Mouse (Mus musculus): ENCODE measurements around the gene Enc1.

DNA sequence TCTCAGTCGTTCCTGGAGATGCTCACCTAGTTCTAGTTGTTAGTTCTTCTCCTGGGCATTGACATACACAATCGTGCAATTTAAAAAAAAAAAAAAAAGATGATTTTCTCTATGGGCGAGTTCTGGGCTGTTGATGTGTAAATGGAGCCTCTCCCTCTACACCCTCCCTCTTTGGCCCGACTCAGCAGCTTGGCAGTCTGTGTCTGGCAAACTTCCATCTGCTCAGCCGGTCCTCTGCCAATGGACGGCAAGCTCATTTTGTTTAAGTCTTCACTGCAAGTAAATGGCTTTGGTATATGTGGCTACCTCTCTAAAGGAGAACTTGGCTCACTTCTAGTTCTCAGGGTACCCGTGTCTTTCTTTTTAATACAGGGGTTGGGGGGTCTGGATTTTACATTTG lies 47.5 kb upstream of the Enc1 start:
- TF ChIP-seq CTCF (IDR thresholded peaks at IDR 0.05; ENCODE audit: control insufficient read depth, insufficient read depth, low read length) (no peak), POLR2A (IDR thresholded peaks at IDR 0.05; ENCODE audit: borderline replicate concordance, control insufficient read depth, low read depth, low read length) (no peak)

Data from bone marrow, adult 2 months (tissue).